Mouse (Mus musculus): ENCODE results near the gene Mrpl44. TPM values are rescaled to one million over a fixed set of nuclear protein-coding genes. Genes with fewer than 3 reads are reported as not detected.
A peak's percentile ranks its signal among the peaks of the same experiment; 100 is the strongest.

Gene Mrpl44
- polyA plus RNA-seq, 1 experiment from 2014 or later: 59.1 TPM

DNA sequence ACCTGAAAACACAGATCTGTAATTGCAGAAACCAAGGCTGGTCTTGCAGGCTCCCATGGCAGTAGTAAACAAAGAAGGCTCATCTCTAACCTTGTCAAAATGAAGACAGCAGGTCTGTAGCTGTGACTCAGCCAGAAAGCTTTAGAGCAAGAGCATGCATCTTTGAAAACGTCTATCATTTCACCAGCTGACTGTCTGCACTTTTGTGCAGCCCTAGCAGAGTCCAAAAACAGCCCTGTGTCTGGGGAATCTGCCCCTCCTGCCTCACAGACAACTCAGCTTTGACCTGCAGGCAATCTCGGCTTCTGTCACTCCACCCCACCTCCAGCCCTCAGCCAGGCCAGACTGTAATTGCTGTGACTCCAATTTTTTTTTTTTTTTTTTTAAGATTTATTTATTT, 20.4 kb upstream of the Mrpl44 start:
- Histone ChIP-seq H3K36me3 (peaks cover 8% of the 10 kb centered on the region; the same call in 1 of the 2 replicates), H3K9me3 (no peaks in the 10 kb centered on the region), H3K27ac (no peak overlapping the region), H3K4me1 (replicated peaks) (peaks cover 8% of the 10 kb centered on the region), H3K4me3 (no peak overlapping the region), H3K27me3 (ENCODE audit: insufficient read depth, poor library complexity, severe bottlenecking) (no peaks in the 10 kb centered on the region)
- WGBS: 67% methylated on average over 2 of the region's 2 CpGs
- no peak for DNase-seq (ENCODE audit: low spot score)

DNA sequence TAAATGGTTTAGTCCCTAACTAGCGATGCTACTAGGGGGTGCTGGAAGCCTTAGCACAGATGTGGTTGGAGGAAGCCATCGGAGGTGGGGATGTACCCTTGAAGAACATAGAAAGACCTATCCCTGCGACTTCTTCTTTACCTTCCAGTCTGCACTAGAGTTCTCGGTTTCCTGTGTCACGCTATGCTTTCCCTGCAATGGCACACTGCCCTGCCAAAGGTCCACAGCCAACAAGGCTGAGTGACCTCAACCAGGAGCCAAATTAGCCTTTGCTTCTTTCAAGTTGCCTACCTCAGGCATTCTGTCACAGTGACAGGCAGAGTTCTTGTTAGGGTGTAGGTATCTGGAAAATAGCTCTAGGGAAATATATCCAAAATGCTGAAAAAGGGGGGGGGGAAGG, 19.4 kb upstream of the Mrpl44 start:
- no peak overlapping the region for H3K27ac ChIP-seq
- H3K4me1 ChIP-seq (replicated peaks): peaks cover 15% of the 10 kb centered on the region
- H3K27me3 ChIP-seq (ENCODE audit: insufficient read depth, poor library complexity, severe bottlenecking): no peaks in the 10 kb centered on the region
- peaks cover under 1% of the 10 kb centered on the region; the same call in 1 of the 2 replicates for H3K36me3 ChIP-seq
- WGBS: 86% methylated on average over 5 of the region's 5 CpGs
- no peaks in the 10 kb centered on the region for H3K9me3 ChIP-seq
- no peak for DNase-seq (ENCODE audit: low spot score)
- no peak overlapping the region for H3K4me3 ChIP-seq

DNA sequence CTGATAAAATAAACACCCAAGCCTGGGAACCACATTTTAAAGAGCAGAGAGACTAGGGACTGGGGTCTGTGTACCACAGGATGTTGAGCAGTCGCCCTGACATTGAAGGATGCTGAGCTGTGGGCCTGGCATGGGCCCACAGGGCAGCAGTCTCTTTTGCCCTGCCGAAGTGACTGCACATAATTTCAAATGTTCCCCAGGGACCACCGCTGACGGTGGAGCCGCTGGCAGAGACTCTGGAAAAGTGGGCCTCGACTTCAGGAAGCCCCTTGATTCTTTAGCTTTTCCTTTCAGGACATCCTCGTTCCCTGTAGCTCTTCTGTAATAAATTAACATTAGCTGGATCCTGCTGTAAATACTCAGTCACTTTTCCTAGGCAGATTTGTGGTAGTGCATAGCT, 18.7 kb upstream of the Mrpl44 start:
- 76% methylated on average over 7 of the region's 7 CpGs for WGBS
- no peaks in the 10 kb centered on the region for H3K36me3 ChIP-seq
- no peak overlapping the region for H3K4me3 ChIP-seq
- no peak for DNase-seq (ENCODE audit: low spot score)
- H3K9me3 ChIP-seq: no peaks in the 10 kb centered on the region
- no peaks in the 10 kb centered on the region for H3K27me3 ChIP-seq (ENCODE audit: insufficient read depth, poor library complexity, severe bottlenecking)
- no peak overlapping the region for H3K27ac ChIP-seq
- H3K4me1 ChIP-seq (replicated peaks): peaks cover 17% of the 10 kb centered on the region

- DNase-seq (ENCODE audit: low spot score): no peak
- Histone ChIP-seq H3K27ac (no peak overlapping the region), H3K27me3 (ENCODE audit: insufficient read depth, poor library complexity, severe bottlenecking) (no peaks in the 10 kb centered on the region), H3K9me3 (no peaks in the 10 kb centered on the region), H3K4me3 (no peak overlapping the region), H3K36me3 (no peaks in the 10 kb centered on the region), H3K4me1 (replicated peaks) (peaks cover 19% of the 10 kb centered on the region)
- WGBS: 84% methylated on average over 4 of the region's 4 CpGs
Observed at GRCm38 (mm10) chr1:79757597-79757996, 18.2 kb upstream of the Mrpl44 start.

GRCm38 (mm10) chr1:79759006-79759405, 16.8 kb upstream of the Mrpl44 start:
- no peaks in the 10 kb centered on the region for H3K9me3 ChIP-seq
- H3K36me3 ChIP-seq: no peaks in the 10 kb centered on the region
- no peaks in the 10 kb centered on the region for H3K27me3 ChIP-seq (ENCODE audit: insufficient read depth, poor library complexity, severe bottlenecking)
- no peak overlapping the region for H3K4me3 ChIP-seq
- H3K4me1 ChIP-seq (replicated peaks): peaks cover 19% of the 10 kb centered on the region
- H3K27ac ChIP-seq: no peak overlapping the region
- DNase-seq (ENCODE audit: low spot score): no peak
- WGBS: 68% methylated on average over 2 of the region's 2 CpGs

- no peak for DNase-seq (ENCODE audit: low spot score)
Observed at GRCm38 (mm10) chr1:79759436-79759972, 16.3 kb upstream of the Mrpl44 start.

DNA sequence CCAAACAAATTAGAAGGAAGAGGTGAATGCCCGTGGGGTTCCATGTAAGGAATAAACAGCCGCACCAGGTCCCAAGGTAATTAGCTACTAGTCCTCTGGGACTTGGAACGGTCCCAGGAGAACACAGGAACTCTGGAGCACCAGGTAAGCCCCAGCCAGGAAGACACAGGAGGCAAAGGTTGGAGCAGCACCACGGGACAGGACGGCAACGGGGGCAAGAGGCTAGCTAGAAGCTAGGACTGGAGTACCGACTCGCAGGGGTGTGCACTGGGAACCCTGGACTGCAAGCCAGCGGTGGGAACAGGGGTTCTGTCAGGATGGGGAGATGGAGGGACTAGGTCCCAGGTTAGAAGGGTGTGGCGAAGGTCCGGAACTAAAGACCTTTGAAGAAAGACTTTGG, 15.2 kb upstream of the Mrpl44 start:
- WGBS: 13% methylated on average over 11 of the region's 11 CpGs
- Histone ChIP-seq H3K27ac (peak overlapping the region; percentile 90), H3K4me1 (replicated peaks) (peaks cover 19% of the 10 kb centered on the region), H3K9me3 (no peaks in the 10 kb centered on the region), H3K36me3 (no peaks in the 10 kb centered on the region), H3K4me3 (peak overlapping the region; percentile 73), H3K27me3 (ENCODE audit: insufficient read depth, poor library complexity, severe bottlenecking) (no peaks in the 10 kb centered on the region)
- DNase-seq (ENCODE audit: low spot score): no peak

More at GRCm38 (mm10) chr1:79759436-79759972, 16.3 kb upstream of the Mrpl44 start:
- WGBS: 77% methylated on average over 5 of the region's 5 CpGs
- H3K9me3 ChIP-seq: no peaks in the 10 kb centered on the region
- no peak overlapping the region for H3K4me3 ChIP-seq
- peaks cover 19% of the 10 kb centered on the region for H3K4me1 ChIP-seq (replicated peaks)
- H3K36me3 ChIP-seq: no peaks in the 10 kb centered on the region
- no peaks in the 10 kb centered on the region for H3K27me3 ChIP-seq (ENCODE audit: insufficient read depth, poor library complexity, severe bottlenecking)
- H3K27ac ChIP-seq: no peak overlapping the region

- peak overlapping the region; percentile 73 for H3K4me3 ChIP-seq
- H3K36me3 ChIP-seq: no peaks in the 10 kb centered on the region
- no peaks in the 10 kb centered on the region for H3K27me3 ChIP-seq (ENCODE audit: insufficient read depth, poor library complexity, severe bottlenecking)
- peak overlapping the region; percentile 90 for H3K27ac ChIP-seq
- peaks cover 19% of the 10 kb centered on the region for H3K4me1 ChIP-seq (replicated peaks)
- DNase-seq (ENCODE audit: low spot score): peak; percentile 81
- no peaks in the 10 kb centered on the region for H3K9me3 ChIP-seq
- under 1% methylated on average over 65 of the region's 65 CpGs for WGBS
Observed at GRCm38 (mm10) chr1:79761106-79761916, 14.5 kb upstream of the Mrpl44 start.

DNA sequence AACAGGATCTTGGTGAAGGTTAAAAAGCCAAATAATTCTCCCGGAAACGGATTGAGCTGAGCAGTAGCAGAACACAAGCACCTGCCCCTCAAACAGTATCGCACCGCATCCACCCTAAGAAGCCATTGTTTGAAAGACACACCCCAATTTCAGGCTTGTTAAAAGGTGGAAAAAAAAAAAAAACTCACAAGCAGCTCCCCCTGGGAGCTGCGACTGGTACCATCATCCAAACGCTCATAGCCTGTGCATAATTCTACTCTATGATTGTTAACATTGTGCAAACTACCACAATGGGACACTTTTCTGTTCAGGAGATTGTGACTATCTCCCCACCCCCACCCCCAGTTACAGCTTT, 13.9 kb upstream of the Mrpl44 start:
- no peak for DNase-seq (ENCODE audit: low spot score)
- no peaks in the 10 kb centered on the region for H3K27me3 ChIP-seq (ENCODE audit: insufficient read depth, poor library complexity, severe bottlenecking)
- peaks cover 19% of the 10 kb centered on the region for H3K4me1 ChIP-seq (replicated peaks)
- peak overlapping the region; percentile 73 for H3K4me3 ChIP-seq
- peak overlapping the region; percentile 90 for H3K27ac ChIP-seq
- no peaks in the 10 kb centered on the region for H3K36me3 ChIP-seq
- WGBS: under 1% methylated on average over 6 of the region's 6 CpGs
- no peaks in the 10 kb centered on the region for H3K9me3 ChIP-seq

DNA sequence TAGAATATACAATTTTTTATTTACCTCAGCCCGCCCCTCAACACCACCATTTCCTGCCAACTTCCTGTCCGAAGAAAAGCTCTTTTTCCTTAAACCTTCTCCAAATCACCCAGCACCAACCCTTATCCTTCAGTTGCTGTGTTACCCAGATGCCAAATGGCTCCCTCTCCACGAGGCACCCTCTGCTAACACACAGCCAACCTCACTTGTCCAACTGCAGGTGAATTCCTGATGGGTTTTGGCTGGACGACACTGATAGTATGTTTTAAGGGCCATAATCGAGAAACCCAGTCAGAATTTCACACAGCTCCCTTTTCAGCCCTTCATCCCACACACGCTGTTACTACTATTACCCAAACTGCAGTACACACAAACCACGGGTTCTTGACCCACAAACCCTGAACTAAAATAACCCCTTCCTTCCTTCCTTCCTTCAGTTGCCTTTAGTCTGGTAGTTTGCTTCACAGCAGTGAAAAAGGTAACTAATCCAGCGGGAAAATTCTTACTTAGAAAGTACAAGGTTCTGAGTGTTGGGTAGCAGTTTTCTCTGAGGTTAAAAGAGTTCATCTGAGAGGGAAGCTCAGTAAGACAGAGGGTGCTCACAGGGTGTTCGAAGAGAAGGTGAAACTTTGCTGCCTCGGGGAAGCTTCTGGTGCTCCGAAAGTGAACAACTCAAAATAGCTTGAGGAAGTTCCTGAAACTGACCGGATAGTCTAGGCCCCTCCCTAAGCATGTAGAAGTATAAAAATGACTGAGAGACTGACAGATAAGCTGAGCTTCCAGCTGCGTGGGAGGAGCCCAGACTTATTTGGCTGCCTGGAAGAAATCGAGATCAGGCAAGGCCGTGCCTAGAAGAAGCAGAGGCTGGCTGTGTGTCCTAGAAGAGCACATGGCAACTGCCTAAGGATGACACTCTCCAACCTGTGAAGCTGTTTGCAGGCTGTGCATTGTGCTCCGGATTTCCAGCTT, 13.3 kb upstream of the Mrpl44 start:
- WGBS: 70% methylated on average over 16 of the region's 16 CpGs
- peak overlapping the region; percentile 90 for H3K27ac ChIP-seq

DNA sequence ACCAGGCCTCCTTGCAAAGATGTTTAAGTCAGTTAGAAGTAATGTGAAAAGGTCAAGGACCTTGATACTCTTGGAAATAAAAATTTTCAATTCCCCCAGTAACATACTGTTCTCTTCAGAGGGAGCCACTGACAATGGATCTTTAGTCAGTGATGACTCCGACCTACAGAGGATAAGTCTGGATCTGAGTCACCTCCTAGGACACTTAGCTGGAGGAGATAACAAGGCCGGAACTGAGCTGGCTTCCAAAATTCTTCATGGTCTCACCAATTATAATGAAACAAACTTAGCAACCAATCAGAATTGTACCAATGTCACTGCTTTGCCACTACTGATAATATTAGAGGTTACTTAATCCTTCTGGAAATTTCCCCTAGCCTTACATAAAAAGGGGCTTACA, 11.8 kb upstream of the Mrpl44 start:
- peaks cover 19% of the 10 kb centered on the region for H3K4me1 ChIP-seq (replicated peaks)
- no peak overlapping the region for H3K27ac ChIP-seq
- WGBS: 93% methylated on average over 2 of the region's 2 CpGs
- DNase-seq (ENCODE audit: low spot score): no peak
- no peaks in the 10 kb centered on the region for H3K36me3 ChIP-seq
- H3K27me3 ChIP-seq (ENCODE audit: insufficient read depth, poor library complexity, severe bottlenecking): no peaks in the 10 kb centered on the region
- no peaks in the 10 kb centered on the region for H3K9me3 ChIP-seq
- H3K4me3 ChIP-seq: no peak overlapping the region

More for the DNA sequence above, 13.3 kb upstream of the Mrpl44 start:
- Histone ChIP-seq H3K36me3 (no peaks in the 10 kb centered on the region), H3K4me3 (peak overlapping the region; percentile 73), H3K9me3 (no peaks in the 10 kb centered on the region), H3K27me3 (ENCODE audit: insufficient read depth, poor library complexity, severe bottlenecking) (no peaks in the 10 kb centered on the region), H3K4me1 (replicated peaks) (peaks cover 19% of the 10 kb centered on the region)
- DNase-seq (ENCODE audit: low spot score): no peak

DNA sequence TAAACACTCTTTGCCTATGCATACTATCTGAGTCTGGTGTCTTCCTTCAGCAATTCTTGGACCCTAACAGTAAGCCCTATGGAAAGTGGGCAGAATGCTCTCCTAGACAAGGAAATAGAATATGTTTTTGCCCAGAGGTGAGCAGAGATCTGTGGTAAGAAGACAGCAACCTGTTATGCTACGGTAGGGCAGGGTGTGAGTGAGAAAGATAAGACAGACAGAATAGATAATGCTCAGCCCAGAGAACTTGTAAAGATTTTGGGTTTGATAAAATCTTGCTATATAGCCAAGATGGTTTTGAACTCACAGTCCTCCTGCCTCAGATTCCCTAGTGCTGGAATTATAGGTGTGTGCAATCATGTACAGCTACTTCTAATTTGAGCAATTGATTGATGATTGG, 11.3 kb upstream of the Mrpl44 start:
- Histone ChIP-seq H3K36me3 (no peaks in the 10 kb centered on the region), H3K9me3 (no peaks in the 10 kb centered on the region), H3K27ac (no peak overlapping the region), H3K27me3 (ENCODE audit: insufficient read depth, poor library complexity, severe bottlenecking) (no peaks in the 10 kb centered on the region), H3K4me3 (no peak overlapping the region), H3K4me1 (replicated peaks) (peaks cover 19% of the 10 kb centered on the region)
- no peak for DNase-seq (ENCODE audit: low spot score)
- WGBS: 88% methylated on average over 1 of the region's 1 CpGs

DNA sequence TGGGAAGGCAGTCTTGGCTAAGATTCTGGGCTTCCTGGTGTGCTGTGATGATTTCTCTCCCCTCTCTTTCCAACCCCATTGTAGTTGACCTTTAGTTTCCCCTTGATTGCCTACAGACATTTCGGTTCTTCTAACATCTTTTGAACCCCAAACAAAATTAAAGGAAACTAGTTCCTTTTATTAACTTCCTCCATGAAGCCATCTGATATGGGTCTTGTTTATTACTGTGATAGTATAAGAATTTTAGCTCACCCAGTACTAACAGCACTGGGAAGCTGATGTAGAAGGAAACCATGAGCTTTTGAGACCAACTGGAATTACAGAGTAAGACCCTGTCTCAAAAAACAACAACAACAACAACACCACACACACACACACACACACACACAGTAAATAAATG, 7.6 kb upstream of the Mrpl44 start:
- Histone ChIP-seq H3K36me3 (no peaks in the 10 kb centered on the region), H3K9me3 (no peaks in the 10 kb centered on the region), H3K27ac (no peak overlapping the region), H3K4me3 (no peak overlapping the region), H3K4me1 (replicated peaks) (no peaks in the 10 kb centered on the region), H3K27me3 (ENCODE audit: insufficient read depth, poor library complexity, severe bottlenecking) (no peaks in the 10 kb centered on the region)
- DNase-seq (ENCODE audit: low spot score): no peak
- 60% methylated on average over 1 of the region's 1 CpGs for WGBS

All from hindbrain, embryonic 10.5 days (tissue).